Mouse (Mus musculus) stomach, embryonic 14.5 days (tissue): ENCODE results near the gene Zfp790. TPM values are rescaled to one million over a fixed set of nuclear protein-coding genes. Genes with fewer than 3 reads are reported as not detected.
"Not testable (repeated sequence)": the region's sequence is repeated elsewhere in the genome, so short reads cannot be mapped to it uniquely, and the experiment has no call there.

Experiments
- ATAC-seq: fragments of 200-750 bp; cut with Nextera tagmentation; 2 replicates; pipeline ENCODE4 v1.8.0; 2017; ENCODE audit warnings: low read depth, moderate TSS enrichment; ENCODE audit not compliant: insufficient number of reproducible peaks, insufficient read depth, low FRiP score
- H3K27ac ChIP-seq: fragments of 300-500 bp; sonication (generic); 2 replicates; pipeline ENCODE4 v1.5.1; 2014; ENCODE audit warnings: mild to moderate bottlenecking, low read length, moderate library complexity, mixed read lengths
- H3K27me3 ChIP-seq: fragments of 300-500 bp; sonication (generic); 2 replicates; pipeline ENCODE4 v1.6.1; 2014; ENCODE audit warnings: low read length, control low read depth, mixed read lengths; ENCODE audit not compliant: control insufficient read depth, insufficient read depth
- H3K36me3 ChIP-seq: fragments of 300-500 bp; sonication (generic); 2 replicates; pipeline ENCODE4 v1.6.1; 2014; ENCODE audit warnings: mild to moderate bottlenecking, control low read depth, low read length, moderate library complexity, mixed read lengths; ENCODE audit not compliant: control insufficient read depth, insufficient read depth
- H3K4me1 ChIP-seq: fragments of 300-500 bp; sonication (generic); 2 replicates; pipeline ENCODE4 v1.6.1; 2014; ENCODE audit warnings: low read length, control low read depth, mixed read lengths; ENCODE audit not compliant: control insufficient read depth, insufficient read depth
- H3K4me2 ChIP-seq: fragments of 300-500 bp; sonication (generic); replicated peaks from 2 replicates; pipeline ENCODE4 v1.6.1; 2014; ENCODE audit warnings: low read depth, low read length, control low read depth
- H3K4me3 ChIP-seq: fragments of 300-500 bp; sonication (generic); 2 replicates; pipeline ENCODE4 v1.5.1; 2014; ENCODE audit warnings: low read depth, low read length, control low read depth
- H3K9ac ChIP-seq: fragments of 300-500 bp; sonication (generic); replicated peaks from 2 replicates; pipeline ENCODE4 v1.6.1; 2014; ENCODE audit warnings: low read depth, mild to moderate bottlenecking, control low read depth, low read length, moderate library complexity, mixed read lengths
- H3K9me3 ChIP-seq: fragments of 300-500 bp; sonication (generic); 2 replicates; pipeline ENCODE4 v1.6.1; 2016; ENCODE audit warnings: low read depth, low read length, control low read depth; ENCODE audit not compliant: control insufficient read depth
- WGBS: fragments of 180-500 bp; shearing (Covaris S2); extraction: QIAGEN DNeasy Blood & Tissue Kit; methylation state at CpG from one replicate; pipeline ENCODE4 v1.1.7; 2014; 5-methylcytosine and 5-hydroxymethylcytosine counted together
- microRNA counts: library from miRNA; unstranded; fragments of <30 nt; microRNA quantifications from one replicate; lab custom pipeline; 2016
- microRNA-seq: library from miRNA; unstranded; fragments of <30 nt; microRNA quantifications from one replicate; pipeline ENCODE4, GENCODE M21; 2016
- polyA plus RNA-seq: library from polyadenylated mRNA; unstranded; fragments of >200 nt; fragmentation: Nextera tagmentation; extraction: Ambion mirVana; gene quantifications from 2 replicates; pipeline ENCODE4 v1.2.1, GENCODE M21; 2014

Gene Zfp790
- polyA plus RNA-seq, 1 experiment from 2014 or later, result 16.6 TPM

DNA sequence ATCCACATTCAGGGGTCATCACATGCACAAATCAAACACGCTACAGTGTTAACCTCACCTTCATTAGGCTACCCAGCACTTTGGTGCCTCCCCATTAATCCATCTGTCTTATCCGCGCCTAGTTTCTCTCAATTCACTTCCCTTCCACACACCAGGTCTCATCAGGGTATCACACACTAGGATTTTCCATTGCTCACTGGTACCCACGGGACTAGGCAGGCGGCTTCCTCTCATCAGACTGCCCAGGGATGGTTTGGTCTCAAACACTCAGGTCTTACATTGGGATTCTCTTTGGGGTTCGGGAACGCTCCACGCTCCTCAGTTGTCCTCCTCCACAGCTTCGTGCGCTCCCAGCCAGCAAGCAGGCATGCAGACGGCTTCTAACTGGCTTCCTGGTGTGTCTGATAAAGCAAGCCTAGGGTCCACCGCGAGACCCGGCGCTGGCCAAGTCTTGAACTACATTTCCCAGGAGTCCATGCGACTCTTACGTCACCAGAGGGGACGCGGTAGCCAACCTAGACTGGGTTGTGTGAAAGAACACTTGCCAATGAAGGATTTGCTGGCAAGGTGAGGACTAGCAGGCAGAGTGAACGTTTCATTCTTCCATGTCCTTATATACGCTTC is 37.4 kb downstream of the Zfp790 start, which contains the start of gene Zfp940:
TSS of gene Zfp940 (minus strand) at position 451 of the 624 bp plus-strand sequence.
- Histone ChIP-seq H3K9ac (peak within 1 kb of the TSS; percentile 48), H3K4me1 (peaks cover 3% of the 10 kb centered on the region; the same call in 1 of the 2 replicates), H3K36me3 (no peaks in the 10 kb centered on the region), H3K4me3 (peak within 1 kb of the TSS; percentile 60), H3K9me3 (no peaks in the 10 kb centered on the region), H3K27ac (no peak within 1 kb of the TSS), H3K4me2 (peak within 1 kb of the TSS; percentile 71), H3K27me3 (no peaks in the 10 kb centered on the region)
- ATAC-seq, result peak; percentile 96
- 2% methylated on average over 21 of the region's 21 CpGs for WGBS

DNA sequence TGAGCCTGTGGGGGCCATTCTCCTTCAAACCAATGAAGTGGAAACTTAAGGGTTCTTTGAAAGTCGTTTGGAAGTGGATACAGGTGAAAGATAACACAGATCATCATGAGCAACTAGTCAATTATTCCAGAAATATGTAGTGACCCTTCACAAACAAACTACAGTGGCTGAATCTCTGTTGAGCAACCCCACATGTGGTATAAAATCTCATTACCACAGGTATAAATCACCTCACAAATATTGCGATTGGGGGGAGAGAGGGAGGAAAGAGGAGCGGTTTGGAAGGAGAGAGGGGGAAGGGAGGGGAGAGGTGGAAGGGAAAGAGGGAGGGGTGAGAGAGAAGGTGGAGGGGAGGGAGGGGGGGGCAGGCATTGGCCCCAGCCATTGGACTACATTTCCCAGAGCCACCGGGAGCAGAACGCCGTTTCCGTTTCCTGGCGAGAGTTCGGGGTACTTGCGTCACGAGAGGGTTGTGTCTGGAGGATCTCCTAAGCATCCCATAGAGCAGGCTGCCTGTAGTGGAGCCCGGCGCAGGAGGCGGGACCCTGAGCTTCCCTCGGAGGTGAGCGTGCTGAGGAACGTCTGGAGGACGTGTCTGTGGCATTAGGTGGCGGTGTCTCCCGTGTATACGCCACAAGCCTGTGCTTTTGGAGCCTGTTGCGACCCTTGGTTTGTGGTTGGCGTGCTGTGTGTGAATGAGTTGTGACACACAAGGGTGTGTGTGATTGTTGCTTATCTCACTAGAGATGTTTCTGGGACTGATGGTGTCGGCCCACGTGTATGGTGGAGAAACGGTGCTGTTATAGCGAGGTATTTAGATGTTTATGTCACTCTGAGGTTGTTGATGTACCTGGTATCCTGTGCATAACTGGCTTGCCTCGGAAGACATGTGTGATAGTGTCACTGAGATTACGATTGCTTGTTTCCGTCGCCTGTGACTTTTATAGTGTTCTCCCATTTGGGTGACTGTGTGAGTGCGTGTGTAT is 43.9 kb downstream of the Zfp790 start, which contains the start of gene Zfp420:
TSS of gene Zfp420 (plus strand) at position 448 of the 986 bp plus-strand sequence.
- Histone ChIP-seq H3K36me3 (no peaks in the 10 kb centered on the region), H3K9ac (no peak within 1 kb of the TSS; the same call in 1 of the 2 replicates), H3K9me3 (no peaks in the 10 kb centered on the region), H3K4me1 (peaks cover 5% of the 10 kb centered on the region), H3K27ac (no peak within 1 kb of the TSS), H3K27me3 (no peaks in the 10 kb centered on the region), H3K4me2 (peak within 1 kb of the TSS; percentile 49), H3K4me3 (peak within 1 kb of the TSS; percentile 55)
- WGBS, result 4% methylated on average over 32 of the region's 32 CpGs
- ATAC-seq, result peak; percentile 97

DNA sequence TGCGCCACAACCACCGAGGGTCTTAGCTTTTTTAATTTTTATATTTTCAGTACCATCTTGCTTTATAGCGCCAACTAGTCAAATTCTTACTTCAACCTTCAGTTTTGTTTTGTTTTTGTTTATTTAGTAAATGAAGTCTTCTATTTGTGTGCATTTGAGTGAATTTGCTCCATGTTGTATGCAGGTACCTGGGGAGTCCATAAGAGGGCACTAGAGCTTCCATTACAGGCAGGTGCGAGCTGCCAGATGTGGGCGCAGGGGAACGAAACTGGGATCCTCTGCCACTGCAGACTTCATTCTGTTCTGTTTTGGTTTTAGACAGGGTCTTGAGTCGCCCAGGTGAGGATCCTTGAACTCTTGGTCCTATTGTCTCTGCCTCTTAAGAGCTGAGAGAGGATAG is 45.7 kb downstream of the Zfp790 start:
- Histone ChIP-seq H3K36me3 (no peaks in the 10 kb centered on the region), H3K9me3 (no peaks in the 10 kb centered on the region), H3K4me3 (no peak overlapping the region), H3K9ac (no peak overlapping the region), H3K4me1 (peaks cover 5% of the 10 kb centered on the region), H3K4me2 (no peak overlapping the region), H3K27ac (no peak overlapping the region), H3K27me3 (no peaks in the 10 kb centered on the region)
- ATAC-seq, result no peak
- WGBS, result 85% methylated on average over 7 of the region's 7 CpGs

DNA sequence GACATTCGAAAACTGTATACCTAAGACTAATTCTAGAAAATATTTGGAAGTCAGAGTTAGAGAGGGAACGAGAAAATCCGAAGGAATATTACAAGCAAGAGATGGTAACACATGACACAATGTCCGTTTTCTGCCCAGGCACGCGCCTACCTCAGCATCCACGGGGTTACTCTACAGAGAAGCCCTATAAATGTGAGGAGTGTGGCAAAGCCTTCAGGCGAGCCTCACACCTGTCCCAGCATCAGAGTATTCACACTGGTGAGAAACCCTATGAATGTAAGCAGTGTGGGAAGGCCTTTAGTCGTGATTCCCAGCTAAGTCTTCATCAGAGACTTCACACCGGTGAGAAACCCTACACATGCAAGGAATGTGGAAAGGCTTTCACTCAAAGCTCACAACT is 58.3 kb downstream of the Zfp790 start:
- Histone ChIP-seq H3K36me3 (peaks cover 19% of the 10 kb centered on the region), H3K9me3 (peaks cover 18% of the 10 kb centered on the region), H3K4me2 (no peak overlapping the region), H3K4me3 (no peak overlapping the region), H3K9ac (no peak overlapping the region), H3K27ac (no peak overlapping the region), H3K4me1 (no peaks in the 10 kb centered on the region), H3K27me3 (no peaks in the 10 kb centered on the region)
- WGBS, result 94% methylated on average over 10 of the region's 10 CpGs
- no peak for ATAC-seq

DNA sequence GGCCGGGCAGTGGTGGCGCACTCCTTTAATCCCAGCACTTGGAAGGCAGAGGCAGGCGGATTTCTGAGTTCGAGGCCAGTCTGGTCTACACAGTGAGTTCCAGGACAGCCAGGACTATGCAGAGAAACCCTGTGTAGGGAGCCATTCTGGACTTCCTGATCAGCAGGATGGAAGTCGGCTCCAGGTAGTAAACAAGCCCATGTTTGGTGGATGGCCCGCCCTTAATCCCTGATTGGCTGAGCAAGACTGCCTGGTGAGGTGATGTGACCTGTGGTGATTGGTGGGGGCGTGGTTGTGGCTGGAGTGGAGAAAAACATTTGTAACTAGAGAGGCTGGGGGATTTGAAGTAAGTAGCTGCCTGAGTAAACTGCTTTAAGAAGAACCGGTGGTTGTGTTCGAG is 61.6 kb downstream of the Zfp790 start:
- H3K9ac ChIP-seq, H3K27ac ChIP-seq, H3K4me2 ChIP-seq, H3K4me3 ChIP-seq, H3K27me3 ChIP-seq, H3K4me1 ChIP-seq, ATAC-seq: not testable (repeated sequence)
- H3K36me3 ChIP-seq, result peaks cover 19% of the 10 kb centered on the region
- H3K9me3 ChIP-seq, result peaks cover 18% of the 10 kb centered on the region
- WGBS, result 90% methylated on average over 9 of the region's 9 CpGs

DNA sequence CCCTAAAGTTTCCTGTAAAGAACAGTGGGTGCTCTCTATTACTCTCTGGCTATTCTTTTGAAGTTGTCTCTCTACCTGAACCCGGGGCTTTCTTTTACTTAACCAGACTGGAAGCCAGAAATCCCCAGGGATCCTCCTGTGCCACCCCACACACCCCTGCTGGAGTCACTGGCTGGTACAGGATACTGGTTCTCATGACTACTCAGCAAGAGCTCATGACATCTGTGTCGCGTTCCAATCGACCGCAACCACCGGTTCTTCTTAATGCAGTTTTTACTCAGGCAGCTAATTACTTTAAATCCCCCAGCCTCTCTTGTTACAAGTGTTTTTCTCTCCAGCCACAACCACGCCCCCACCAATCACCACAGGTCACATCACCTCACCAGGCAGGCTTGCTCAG is 64.1 kb downstream of the Zfp790 start:
- Histone ChIP-seq H3K36me3 (peaks cover 9% of the 10 kb centered on the region; the same call in 1 of the 2 replicates), H3K9me3 (peaks cover 8% of the 10 kb centered on the region), H3K27ac (no peak overlapping the region), H3K27me3 (no peaks in the 10 kb centered on the region), H3K4me1 (no peaks in the 10 kb centered on the region), H3K4me2 (no peak overlapping the region), H3K9ac (no peak overlapping the region), H3K4me3 (no peak overlapping the region)
- WGBS, result 75% methylated on average over 7 of the region's 7 CpGs
- ATAC-seq, result no peak

MicroRNAs encoded within 50 kb of the gene (microRNA counts, 519-probe panel; counts per million panel counts)
- 1,915 counts per million, percentile 19 among the panel's probes with 10 or more counts for microRNA mmu-miR-1964 (lab: Ali Mortazavi, UCI)

Small RNAs within 50 kb of the gene (microRNA-seq; reads per million reads assigned to microRNA genes)
- 4.2 reads per million, percentile 10 among the genes with 10 or more reads in this experiment for gene Mir1964

Other genes with a start within 250 kb of the Zfp790 start
- not detected in 2 replicates for gene Catsperg2, start 89.1 kb upstream of the Zfp790 start, polyA plus RNA-seq
- 13.9 and 16.3 TPM in 2 replicates for gene Zfp84, start 47.6 kb upstream of the Zfp790 start, polyA plus RNA-seq
- gene Zfp30, start 32.1 kb upstream of the Zfp790 start, polyA plus RNA-seq, result 8.6 and 10.2 TPM in 2 replicates
- gene Zfp940, start 37.6 kb downstream of the Zfp790 start, polyA plus RNA-seq, result 6.3 and 6.5 TPM in 2 replicates
- 8.8 and 12.2 TPM in 2 replicates for gene Zfp420, start 43.9 kb downstream of the Zfp790 start, polyA plus RNA-seq
- gene Zfp27, start 90.5 kb downstream of the Zfp790 start, polyA plus RNA-seq, result 10.9 and 12.8 TPM in 2 replicates
- gene Zfp383, start 92.1 kb downstream of the Zfp790 start, polyA plus RNA-seq, result 6.7 and 8.0 TPM in 2 replicates
- gene Zfp74, start 138.0 kb downstream of the Zfp790 start, polyA plus RNA-seq, result 12.0 and 13.3 TPM in 2 replicates
- gene Zfp568, start 167.8 kb downstream of the Zfp790 start, polyA plus RNA-seq, result 21.6 and 25.0 TPM in 2 replicates
- gene Zfp14, start 235.3 kb downstream of the Zfp790 start, polyA plus RNA-seq, result 3.6 and 4.4 TPM in 2 replicates